Mouse (Mus musculus) midbrain, embryonic 16.5 days (tissue): ENCODE data around the gene Fbxl20. TPM values are rescaled to one million over a fixed set of nuclear protein-coding genes. Genes with fewer than 3 reads are reported as not detected.

Experiments
- ATAC-seq: fragments of 200-750 bp; cut with Nextera tagmentation; 2 replicates; pipeline ENCODE4 v1.8.0; 2017; ENCODE audit warnings: moderate TSS enrichment
- H3K27ac ChIP-seq: fragments of 300-500 bp; sonication (generic); 2 replicates; pipeline ENCODE4 v1.5.1; 2014; ENCODE audit warnings: mild to moderate bottlenecking, low read length, mixed read lengths
- H3K27me3 ChIP-seq: fragments of 300-500 bp; sonication (generic); 2 replicates; pipeline ENCODE4 v1.6.1; 2014; ENCODE audit warnings: low read depth, low read length, mixed read lengths; ENCODE audit not compliant: control insufficient read depth, insufficient read depth
- H3K36me3 ChIP-seq: fragments of 300-500 bp; sonication (generic); 2 replicates; pipeline ENCODE4 v1.6.1; 2014; ENCODE audit warnings: mild to moderate bottlenecking, low read length, moderate library complexity, mixed read lengths; ENCODE audit not compliant: control insufficient read depth, insufficient read depth
- H3K4me1 ChIP-seq: fragments of 300-500 bp; sonication (generic); 2 replicates; pipeline ENCODE4 v1.6.1; 2014; ENCODE audit warnings: mild to moderate bottlenecking, low read length, mixed read lengths; ENCODE audit not compliant: control insufficient read depth, insufficient read depth
- H3K4me2 ChIP-seq: fragments of 300-500 bp; sonication (generic); 2 replicates; pipeline ENCODE4 v1.6.1; 2014; ENCODE audit warnings: mild to moderate bottlenecking, low read length, mixed read lengths
- H3K4me3 ChIP-seq: fragments of 300-500 bp; sonication (generic); 2 replicates; pipeline ENCODE4 v1.5.1; 2014; ENCODE audit warnings: low read depth, mild to moderate bottlenecking, low read length, moderate library complexity, mixed read lengths
- H3K9ac ChIP-seq: fragments of 300-500 bp; sonication (generic); 2 replicates; pipeline ENCODE4 v1.6.1; 2014; ENCODE audit warnings: low read depth, low read length, mixed read lengths
- H3K9me3 ChIP-seq: fragments of 300-500 bp; sonication (generic); replicated peaks from 2 replicates; pipeline ENCODE4 v1.6.1; 2014; ENCODE audit warnings: mild to moderate bottlenecking, low read length, mixed read lengths; ENCODE audit not compliant: control insufficient read depth, poor library complexity, severe bottlenecking
- WGBS: fragments of 180-500 bp; shearing (Covaris S2); extraction: QIAGEN DNeasy Blood & Tissue Kit; methylation state at CpG from one replicate; pipeline ENCODE4 v1.1.7; 2014; 5-methylcytosine and 5-hydroxymethylcytosine counted together
- polyA plus RNA-seq: library from polyadenylated mRNA; unstranded; fragments of >200 nt; fragmentation: Nextera tagmentation; extraction: Ambion mirVana; gene quantifications from 2 replicates; pipeline ENCODE4 v1.2.1, GENCODE M21; 2015

The Fbxl20 gene
- polyA plus RNA-seq, 1 experiment from 2014 or later, result 25.5 TPM

DNA sequence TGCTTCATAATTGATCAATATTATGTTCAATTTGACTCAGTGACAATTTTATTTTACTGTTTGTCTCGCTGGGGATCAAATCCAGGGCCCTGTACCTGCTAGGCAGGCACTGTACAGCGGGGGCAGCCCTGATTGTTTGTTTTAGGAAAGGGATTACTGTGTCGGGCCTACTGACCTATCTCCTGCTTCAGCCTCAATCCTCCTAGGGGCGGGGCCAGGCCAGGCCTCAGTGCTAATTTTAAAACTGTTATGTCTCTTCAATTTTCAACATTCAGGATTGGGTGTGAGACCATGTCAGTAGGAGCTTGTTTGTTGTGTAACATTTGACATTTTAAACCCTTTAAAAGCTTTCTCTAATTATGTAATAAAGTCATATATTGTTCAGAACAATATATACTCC is 36.7 kb downstream of the Fbxl20 start:
- Histone ChIP-seq H3K36me3 (peaks cover 18% of the 10 kb centered on the region), H3K4me1 (no peaks in the 10 kb centered on the region), H3K4me3 (no peak overlapping the region), H3K9me3 (no peaks in the 10 kb centered on the region), H3K4me2 (no peak overlapping the region), H3K27me3 (no peaks in the 10 kb centered on the region), H3K9ac (no peak overlapping the region), H3K27ac (no peak overlapping the region)
- 65% methylated on average over 4 of the region's 4 CpGs for WGBS
- no peak for ATAC-seq

DNA sequence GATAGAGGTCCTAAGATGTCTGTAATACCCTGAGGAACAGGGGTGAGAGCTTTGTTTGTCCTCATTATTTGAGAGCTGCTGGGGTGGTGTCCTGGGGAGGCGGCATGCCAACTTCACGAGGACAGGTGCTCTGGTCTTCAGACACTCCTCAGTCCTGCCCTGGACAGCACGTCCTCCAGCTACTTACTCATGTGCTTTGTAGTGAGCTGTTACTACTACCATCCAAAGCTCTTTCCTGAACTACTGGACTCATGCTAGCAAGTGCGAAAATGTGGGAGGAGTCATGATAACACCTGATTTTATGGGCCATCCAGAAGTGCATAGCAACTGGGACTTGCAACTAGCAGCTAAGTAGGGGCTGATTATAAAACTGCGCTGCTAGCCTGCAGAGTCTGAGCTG is 40.5 kb downstream of the Fbxl20 start:
- ATAC-seq, result no peak
- H3K4me1 ChIP-seq, result no peaks in the 10 kb centered on the region
- H3K9me3 ChIP-seq, result no peaks in the 10 kb centered on the region
- H3K4me2 ChIP-seq, result no peak overlapping the region
- H3K4me3 ChIP-seq, result no peak overlapping the region
- H3K9ac ChIP-seq, result no peak overlapping the region
- H3K27ac ChIP-seq, result no peak overlapping the region
- H3K27me3 ChIP-seq, result no peaks in the 10 kb centered on the region
- H3K36me3 ChIP-seq, result peaks cover 25% of the 10 kb centered on the region
- 92% methylated on average over 5 of the region's 5 CpGs for WGBS

DNA sequence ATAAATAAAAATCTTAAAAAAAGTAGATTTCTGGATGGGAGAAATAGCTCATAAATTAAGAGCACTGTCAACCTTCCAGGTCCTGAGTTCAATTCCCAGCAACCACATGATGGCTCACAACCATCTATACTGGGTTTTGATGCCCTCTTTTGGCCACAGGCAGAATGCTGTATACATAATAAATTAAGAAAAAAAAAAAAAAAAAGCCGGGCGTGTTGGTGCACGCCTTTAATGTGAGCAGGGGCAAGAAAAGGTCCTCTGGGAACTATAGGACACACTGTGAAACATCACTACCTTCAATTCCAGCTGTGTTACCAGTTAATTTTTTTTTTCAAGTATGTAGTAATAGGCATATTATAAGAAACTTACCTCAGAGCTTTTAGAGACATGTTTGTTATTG is 48.9 kb downstream of the Fbxl20 start:
- H3K27ac ChIP-seq, result no peak overlapping the region
- ATAC-seq, result no peak
- H3K36me3 ChIP-seq, result peaks cover 22% of the 10 kb centered on the region
- no peak overlapping the region for H3K9ac ChIP-seq
- H3K4me1 ChIP-seq, result no peaks in the 10 kb centered on the region
- no peak overlapping the region for H3K4me2 ChIP-seq
- H3K4me3 ChIP-seq, result no peak overlapping the region
- no peaks in the 10 kb centered on the region for H3K9me3 ChIP-seq
- H3K27me3 ChIP-seq, result no peaks in the 10 kb centered on the region
- 90% methylated on average over 3 of the region's 3 CpGs for WGBS

DNA sequence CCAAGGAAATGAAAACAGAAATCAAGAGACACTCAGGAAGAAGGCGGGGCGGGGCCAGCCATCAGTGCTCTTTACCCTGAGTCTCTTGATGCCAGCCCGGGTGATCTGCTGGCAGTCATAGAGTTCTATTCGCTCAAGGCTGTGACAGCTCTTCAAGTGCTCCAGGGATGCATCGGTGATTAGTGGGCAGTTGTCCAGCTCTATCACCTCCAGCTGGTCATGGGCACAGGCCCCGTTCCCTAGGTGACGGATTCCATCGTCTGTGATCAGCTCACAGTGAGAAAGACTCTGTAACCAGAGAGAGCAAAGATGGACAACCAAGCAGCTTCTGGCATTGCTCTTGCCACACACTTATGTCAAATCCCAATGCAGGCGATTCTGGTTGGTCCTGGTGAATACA is 59.6 kb downstream of the Fbxl20 start:
- Histone ChIP-seq H3K36me3 (peaks cover 29% of the 10 kb centered on the region), H3K4me2 (no peak overlapping the region), H3K9ac (no peak overlapping the region), H3K4me3 (no peak overlapping the region), H3K27me3 (no peaks in the 10 kb centered on the region), H3K4me1 (no peaks in the 10 kb centered on the region), H3K27ac (no peak overlapping the region), H3K9me3 (no peaks in the 10 kb centered on the region)
- no peak for ATAC-seq
- 88% methylated on average over 9 of the region's 9 CpGs for WGBS

DNA sequence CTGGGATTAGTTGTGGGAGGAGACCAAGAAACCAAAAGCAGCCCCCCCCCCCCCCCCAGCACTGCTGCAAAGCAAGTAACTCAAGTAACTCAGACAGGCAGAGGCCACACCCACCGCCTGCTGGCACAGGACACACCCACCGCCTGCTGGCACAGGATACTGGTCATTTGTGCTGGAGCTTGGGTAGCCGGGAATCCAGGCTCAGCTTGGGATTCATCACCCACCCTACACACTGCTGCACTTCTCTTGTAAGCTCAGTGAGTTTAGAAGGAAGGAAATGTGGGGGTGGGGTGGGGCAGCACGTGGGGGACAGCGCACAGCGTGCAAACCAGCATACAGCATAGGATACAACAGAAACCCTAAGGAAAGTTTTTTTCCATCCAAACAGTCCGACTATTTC is 62.0 kb downstream of the Fbxl20 start:
- Histone ChIP-seq H3K4me1 (no peaks in the 10 kb centered on the region), H3K9ac (no peak overlapping the region), H3K27ac (no peak overlapping the region), H3K9me3 (no peaks in the 10 kb centered on the region), H3K36me3 (peaks cover 27% of the 10 kb centered on the region), H3K4me3 (no peak overlapping the region), H3K4me2 (no peak overlapping the region), H3K27me3 (no peaks in the 10 kb centered on the region)
- WGBS, result 48% methylated on average over 7 of the region's 7 CpGs
- ATAC-seq, result no peak

DNA sequence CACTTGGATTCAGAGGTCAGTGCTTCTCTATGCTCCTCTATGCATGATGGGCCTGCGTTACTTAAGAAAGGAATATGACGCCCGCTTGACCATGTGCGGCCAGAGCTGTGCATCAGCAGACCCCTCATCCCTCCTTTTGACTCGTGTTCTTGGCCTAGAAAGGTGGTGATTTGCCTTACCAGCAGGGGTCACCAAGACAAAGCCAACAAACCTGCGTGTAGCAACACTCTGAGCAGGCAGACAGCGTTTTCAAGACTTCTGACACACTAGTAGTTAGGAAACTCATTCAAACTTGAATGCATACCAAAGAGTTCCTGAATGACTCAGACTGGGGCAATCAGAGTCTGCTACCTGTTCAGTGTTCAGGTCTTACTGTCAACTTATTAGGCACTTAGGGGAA is 63.6 kb downstream of the Fbxl20 start:
- Histone ChIP-seq H3K4me3 (no peak overlapping the region), H3K4me2 (no peak overlapping the region), H3K4me1 (no peaks in the 10 kb centered on the region), H3K9ac (no peak overlapping the region), H3K27ac (no peak overlapping the region), H3K36me3 (peaks cover 18% of the 10 kb centered on the region), H3K27me3 (no peaks in the 10 kb centered on the region), H3K9me3 (no peaks in the 10 kb centered on the region)
- WGBS, result 70% methylated on average over 7 of the region's 7 CpGs
- ATAC-seq, result no peak

DNA sequence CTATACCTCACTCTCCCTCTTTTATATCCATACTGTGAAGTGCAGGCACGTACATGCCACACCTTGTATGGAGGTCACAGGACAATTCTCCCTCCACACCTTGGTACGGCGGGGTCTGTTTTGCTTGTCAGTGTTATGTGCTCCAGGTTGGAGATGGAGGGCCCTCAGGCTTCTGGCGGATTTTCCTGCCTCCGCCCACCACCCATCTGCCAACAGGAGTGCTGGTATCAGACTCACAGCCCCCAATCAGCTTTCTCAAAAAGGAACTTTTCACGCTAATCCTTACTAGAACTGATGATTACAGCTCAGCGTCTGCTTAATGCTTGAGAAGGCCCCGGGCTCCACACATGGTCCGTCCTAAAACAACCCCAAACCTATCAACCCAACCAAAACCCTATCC is 64.1 kb downstream of the Fbxl20 start:
- Histone ChIP-seq H3K36me3 (peaks cover 15% of the 10 kb centered on the region), H3K9ac (no peak overlapping the region), H3K27ac (no peak overlapping the region), H3K4me1 (no peaks in the 10 kb centered on the region), H3K4me2 (no peak overlapping the region), H3K9me3 (no peaks in the 10 kb centered on the region), H3K27me3 (no peaks in the 10 kb centered on the region), H3K4me3 (no peak overlapping the region)
- whole genome bisulfite sequencing, result 93% methylated on average over 9 of the region's 9 CpGs
- ATAC-seq, result no peak

DNA sequence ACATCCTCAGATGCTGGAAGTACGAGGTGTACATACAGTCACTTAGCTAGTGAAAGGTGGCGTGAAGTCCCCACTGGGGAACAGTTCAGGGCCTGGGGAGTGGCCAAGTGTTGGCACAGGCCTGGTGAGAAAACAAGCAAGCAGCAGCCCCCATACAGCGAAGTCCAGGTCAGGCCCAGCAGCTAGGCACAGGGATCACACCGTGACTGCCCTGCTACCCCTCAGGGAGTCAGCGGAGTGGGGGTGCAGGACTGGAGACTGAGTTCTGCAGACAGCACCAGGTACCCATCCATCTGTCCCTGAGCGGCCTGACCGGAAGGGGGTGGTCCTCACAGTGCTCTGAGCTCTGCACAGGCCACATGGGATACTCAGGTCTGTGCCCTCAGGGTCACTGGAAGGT is 67.5 kb downstream of the Fbxl20 start:
- WGBS, result 94% methylated on average over 7 of the region's 7 CpGs
- ATAC-seq, result no peak

DNA sequence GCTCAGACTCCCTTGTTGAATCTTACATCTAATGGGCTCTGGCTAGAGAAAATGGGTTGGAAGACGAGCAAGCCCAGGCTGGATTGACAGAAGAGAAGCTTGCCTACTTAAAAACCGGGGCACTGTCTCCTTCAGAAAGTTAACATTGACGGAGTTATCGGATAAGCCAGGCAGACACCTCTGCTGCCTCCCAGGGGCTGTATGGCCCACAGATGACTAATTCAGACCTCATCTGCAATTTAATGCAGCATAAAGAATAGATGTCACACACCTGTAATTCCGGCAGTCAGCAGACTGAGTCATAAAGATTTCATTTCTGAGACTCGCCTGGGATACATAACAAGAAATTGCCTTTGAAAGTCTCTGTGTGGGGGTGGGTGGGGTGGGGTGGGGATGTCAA is 69.8 kb downstream of the Fbxl20 start:
- no peaks in the 10 kb centered on the region for H3K36me3 ChIP-seq
- H3K4me2 ChIP-seq, result no peak overlapping the region
- no peak overlapping the region for H3K27ac ChIP-seq
- 78% methylated on average over 6 of the region's 6 CpGs for WGBS
- H3K9me3 ChIP-seq, result no peaks in the 10 kb centered on the region
- H3K27me3 ChIP-seq, result no peaks in the 10 kb centered on the region
- H3K9ac ChIP-seq, result no peak overlapping the region
- H3K4me3 ChIP-seq, result no peak overlapping the region
- ATAC-seq, result no peak
- H3K4me1 ChIP-seq, result no peaks in the 10 kb centered on the region; the same call in 1 of the 2 replicates

More for the DNA sequence above, 67.5 kb downstream of the Fbxl20 start:
- Histone ChIP-seq H3K9ac (no peak overlapping the region), H3K27ac (no peak overlapping the region), H3K4me1 (no peaks in the 10 kb centered on the region), H3K27me3 (no peaks in the 10 kb centered on the region), H3K4me3 (no peak overlapping the region), H3K36me3 (peaks cover 5% of the 10 kb centered on the region; the same call in 1 of the 2 replicates), H3K9me3 (no peaks in the 10 kb centered on the region), H3K4me2 (no peak overlapping the region)

DNA sequence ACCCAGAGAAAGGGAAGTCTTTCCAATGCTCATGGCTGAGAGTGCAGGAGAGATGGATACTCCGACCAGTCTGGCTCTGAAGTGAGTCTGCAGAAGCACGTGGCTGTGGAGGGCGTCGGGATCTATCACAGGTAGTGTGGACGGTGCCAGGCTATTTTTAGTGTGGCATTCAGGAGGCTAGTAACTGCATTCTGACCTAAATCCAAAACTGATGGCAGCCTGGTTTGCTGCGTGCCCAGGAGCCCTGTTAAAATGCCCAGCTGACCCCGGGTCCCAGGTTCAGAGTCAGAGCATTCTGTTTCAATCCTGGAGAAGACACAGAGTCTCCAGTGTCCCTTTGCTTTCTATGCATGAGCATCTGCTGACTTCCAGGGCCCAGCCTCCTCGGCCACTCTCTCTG is 73.1 kb downstream of the Fbxl20 start:
- H3K36me3 ChIP-seq, result no peaks in the 10 kb centered on the region
- no peak overlapping the region for H3K27ac ChIP-seq
- H3K27me3 ChIP-seq, result no peaks in the 10 kb centered on the region
- H3K4me3 ChIP-seq, result no peak overlapping the region
- H3K9ac ChIP-seq, result no peak overlapping the region
- no peaks in the 10 kb centered on the region for H3K9me3 ChIP-seq
- H3K4me2 ChIP-seq, result no peak overlapping the region
- H3K4me1 ChIP-seq, result no peaks in the 10 kb centered on the region; the same call in 1 of the 2 replicates
- WGBS, result 88% methylated on average over 8 of the region's 8 CpGs
- ATAC-seq, result no peak
